Mouse (Mus musculus) MEL (cell line): Measurements from ENCODE around the gene Slc3a2. TPM values are rescaled to one million over a fixed set of nuclear protein-coding genes. Genes with fewer than 3 reads are reported as not detected.

Experiments used
- DNase-seq: peaks from one replicate; pipeline ENCODE4 v3.0.0; 2011; ENCODE audit warnings: low read depth, low spot score
- H3K27ac ChIP-seq: 2 replicates; pipeline ENCODE4 v1.5.1; 2012; ENCODE audit warnings: low read depth, mild to moderate bottlenecking, control low read depth, low read length, moderate library complexity; ENCODE audit not compliant: control insufficient read depth
- H3K27me3 ChIP-seq, 2 experiments: fragments of 150-350 bp in 1 of 2; sonication (generic) in 1 of 2; 2 replicates each; pipeline ENCODE4 v1.6.1; 2012; ENCODE audit warnings: low read length in 2 of 2, mild to moderate bottlenecking in 2 of 2, improper control_type of control experiment in 1 of 2, moderate library complexity in 1 of 2; ENCODE audit not compliant: insufficient read depth in 2 of 2, control insufficient read depth in 1 of 2
- H3K36me3 ChIP-seq, 2 experiments: 2 replicates each; pipeline ENCODE4 v1.6.1; 2012 to 2014; ENCODE audit warnings: low read length in 2 of 2, improper control_type of control experiment in 1 of 2, inconsistent platforms in 1 of 2, mild to moderate bottlenecking in 1 of 2; ENCODE audit not compliant: insufficient read depth in 2 of 2, control insufficient read depth in 1 of 2
- H3K4me1 ChIP-seq, 2 experiments: fragments of 150-350 bp in 1 of 2; sonication (generic) in 1 of 2; 2 replicates each; pipeline ENCODE4 v1.6.1; 2012; ENCODE audit warnings: low read length in 2 of 2, improper control_type of control experiment in 1 of 2, mild to moderate bottlenecking in 1 of 2; ENCODE audit not compliant: insufficient read depth in 2 of 2, control insufficient read depth in 1 of 2
- H3K4me3 ChIP-seq, 2 experiments: fragments of 150-350 bp in 1 of 2; sonication (generic) in 1 of 2; 2 replicates each; pipeline ENCODE4 v1.5.1; 2012; ENCODE audit warnings: low read depth in 2 of 2, low read length in 2 of 2, mild to moderate bottlenecking in 2 of 2, moderate library complexity in 2 of 2, control low read depth in 1 of 2, improper control_type of control experiment in 1 of 2; ENCODE audit not compliant: control insufficient read depth in 1 of 2, insufficient read depth in 1 of 2
- H3K79me2 ChIP-seq: 2 replicates; pipeline ENCODE4 v1.6.1; 2012; ENCODE audit warnings: mild to moderate bottlenecking, low read length, moderate library complexity; ENCODE audit not compliant: control insufficient read depth, poor library complexity, insufficient read depth
- H3K9ac ChIP-seq: 2 replicates; pipeline ENCODE4 v1.6.1; 2012; ENCODE audit warnings: low read depth, mild to moderate bottlenecking, control low read depth, low read length, moderate library complexity; ENCODE audit not compliant: control insufficient read depth, poor library complexity, severe bottlenecking
- H3K9me3 ChIP-seq: fragments of 150-350 bp; sonication (generic); replicated peaks from 2 replicates; pipeline ENCODE4 v1.6.1; 2012; ENCODE audit warnings: mild to moderate bottlenecking, low read length, improper control_type of control experiment, moderate library complexity; ENCODE audit not compliant: insufficient read depth
- EP300 ChIP-seq, 2 experiments: IDR thresholded peaks; 2 replicates each; pipeline ENCODE4 v1.6.1; 2011; ENCODE audit warnings: improper control_type of control experiment in 2 of 2, low read length in 2 of 2, low read depth in 1 of 2, mild to moderate bottlenecking in 1 of 2
- ETS1 ChIP-seq: IDR thresholded peaks from 2 replicates; pipeline ENCODE4 v1.6.1; 2012; ENCODE audit warnings: low read depth, mild to moderate bottlenecking, inconsistent platforms, low read length, improper control_type of control experiment, moderate library complexity
- GABPA ChIP-seq: IDR thresholded peaks from 2 replicates; pipeline ENCODE4 v1.6.1; 2012; ENCODE audit warnings: low read depth, mild to moderate bottlenecking, inconsistent platforms, low read length, improper control_type of control experiment, moderate library complexity
- HCFC1 ChIP-seq: IDR thresholded peaks from 2 replicates; pipeline ENCODE4 v1.6.1; 2012; ENCODE audit warnings: low read depth, mild to moderate bottlenecking, inconsistent platforms, low read length, improper control_type of control experiment, moderate library complexity
- KAT2A ChIP-seq: conservative IDR thresholded peaks from 2 replicates; pipeline ENCODE4 v1.6.1; 2012; ENCODE audit warnings: low read depth, low read length, improper control_type of control experiment, inconsistent platforms
- MAFK ChIP-seq: IDR thresholded peaks from 2 replicates; pipeline ENCODE4 v1.6.1; 2011; ENCODE audit warnings: low read depth, mild to moderate bottlenecking, low read length, improper control_type of control experiment, borderline replicate concordance
- MAX ChIP-seq: IDR thresholded peaks from 2 replicates; pipeline ENCODE4 v1.6.1; 2011; ENCODE audit warnings: low read length, improper control_type of control experiment
- MAZ ChIP-seq: IDR thresholded peaks from 2 replicates; pipeline ENCODE4 v1.6.1; 2012; ENCODE audit warnings: low read depth, mild to moderate bottlenecking, inconsistent platforms, low read length, improper control_type of control experiment
- MXI1 ChIP-seq: IDR thresholded peaks from 2 replicates; pipeline ENCODE4 v1.6.1; 2011; ENCODE audit warnings: mild to moderate bottlenecking, low read depth, low read length, improper control_type of control experiment
- MYC ChIP-seq: IDR thresholded peaks from 2 replicates; pipeline ENCODE4 v1.6.1; 2011; ENCODE audit warnings: low read depth, mild to moderate bottlenecking, low read length, improper control_type of control experiment, moderate library complexity
- POLR2A ChIP-seq, 2 experiments: IDR thresholded peaks; 2 replicates each; pipeline ENCODE4 v1.6.1; 2011 to 2012; ENCODE audit warnings: low read length in 2 of 2, mild to moderate bottlenecking in 2 of 2, control low read depth in 1 of 2, improper control_type of control experiment in 1 of 2, low read depth in 1 of 2, moderate library complexity in 1 of 2; ENCODE audit not compliant: control insufficient read depth in 1 of 2, insufficient read depth in 1 of 2, poor library complexity in 1 of 2
- POLR2AphosphoS5 ChIP-seq: IDR thresholded peaks from 2 replicates; pipeline ENCODE4 v1.6.1; 2012; ENCODE audit warnings: low read depth, borderline replicate concordance, mild to moderate bottlenecking, inconsistent platforms, low read length, moderate library complexity, mixed read lengths
- RAD21 ChIP-seq: IDR thresholded peaks from 2 replicates; pipeline ENCODE4 v1.6.1; 2011; ENCODE audit warnings: mild to moderate bottlenecking, low read depth, low read length, improper control_type of control experiment
- RCOR1 ChIP-seq: IDR thresholded peaks from 2 replicates; pipeline ENCODE4 v1.6.1; 2012; ENCODE audit warnings: low read depth, mild to moderate bottlenecking, inconsistent platforms, low read length, improper control_type of control experiment
- TBP ChIP-seq: IDR thresholded peaks from 2 replicates; pipeline ENCODE4 v1.8.0; 2011; ENCODE audit warnings: low read depth, low read length, improper control_type of control experiment
- USF1 ChIP-seq: IDR thresholded peaks from 2 replicates; pipeline ENCODE4 v1.6.1; 2014; ENCODE audit warnings: low read depth, mild to moderate bottlenecking, inconsistent platforms, low read length, improper control_type of control experiment, moderate library complexity
- ZC3H11A ChIP-seq: IDR thresholded peaks from 2 replicates; pipeline ENCODE4 v1.6.1; 2012; ENCODE audit warnings: low read depth, mild to moderate bottlenecking, inconsistent platforms, low read length, improper control_type of control experiment
- ZMIZ1 ChIP-seq: IDR thresholded peaks from 2 replicates; pipeline ENCODE4 v1.6.1; 2012; ENCODE audit warnings: low read depth, mild to moderate bottlenecking, inconsistent platforms, low read length, improper control_type of control experiment, moderate library complexity
- ZNF384 ChIP-seq: IDR thresholded peaks from 2 replicates; pipeline ENCODE4 v1.6.1; 2012; ENCODE audit warnings: low read depth, mild to moderate bottlenecking, inconsistent platforms, low read length, improper control_type of control experiment
- polyA plus RNA-seq, 2 experiments: library from polyadenylated mRNA; stranded (reverse) in 1 of 2; unstranded in 1 of 2; fragments of >175 nt in 1 of 2; fragments of >200 nt in 1 of 2; gene quantifications; 2 replicates each; pipeline versions ENCODE4 v1.2.1 to v1.2.4; 2012; ENCODE audit warnings: low replicate concordance in 2 of 2, low read depth in 1 of 2; ENCODE audit not compliant: insufficient read length in 2 of 2, insufficient read depth in 1 of 2, missing spikeins in 1 of 2
- total RNA-seq: library from RNA; depleted of rRNA; stranded (reverse); fragments of 300-350 nt; gene quantifications from 2 replicates; pipeline ENCODE4 v1.2.3, GENCODE M21; 2012

Gene Slc3a2
- total and polyA plus RNA-seq, 3 experiments, result 164 to 670 (median 428) TPM

DNA sequence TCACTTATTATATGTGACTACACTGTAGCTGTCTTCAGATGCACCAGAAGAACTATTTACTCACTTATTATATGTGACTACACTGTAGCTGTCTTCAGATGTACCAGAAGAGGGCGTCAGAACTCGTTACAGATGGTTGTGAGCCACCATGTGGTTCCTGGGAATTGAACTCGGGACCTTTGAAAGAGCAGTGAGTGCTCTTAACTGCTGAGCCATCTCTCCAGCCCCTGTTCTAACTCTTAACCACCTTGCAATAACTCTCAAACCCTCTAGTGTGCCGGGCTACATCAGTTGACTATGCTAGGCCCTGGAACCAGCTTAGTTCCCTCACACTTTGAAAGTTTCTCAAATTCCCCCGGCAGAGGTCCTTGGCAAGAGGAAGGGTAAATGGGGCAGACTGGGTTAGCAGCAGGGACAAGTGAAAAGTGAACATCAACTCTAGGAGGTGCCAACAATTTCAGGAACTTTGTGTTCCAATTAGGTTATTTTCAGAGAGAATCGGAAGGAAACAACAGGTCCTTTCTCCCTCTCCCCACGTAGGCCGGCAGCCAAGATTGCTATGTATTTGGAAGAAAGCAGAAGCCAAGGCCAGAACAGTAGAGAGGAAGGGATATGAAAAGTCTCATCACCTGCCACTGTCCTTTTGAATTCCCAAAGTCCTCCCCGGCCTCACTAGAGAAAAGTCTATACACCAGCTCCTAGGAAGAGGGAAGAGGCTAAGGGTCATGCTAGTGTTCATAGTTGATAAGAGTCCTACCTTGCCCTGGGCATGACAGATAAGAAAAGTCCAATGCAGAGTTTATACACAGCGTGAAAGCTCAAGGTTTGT, 8.3 kb downstream of the Slc3a2 start (continued):
- TF ChIP-seq POLR2A (IDR thresholded peaks at IDR 0.05; ENCODE audit: control insufficient read depth in 1 of 2, insufficient read depth in 1 of 2, low read depth in 1 of 2, low read length in 2 of 2, poor library complexity in 1 of 2) (no peak), MAX (peak; percentile 45; the same call in 1 of the 2 replicates), ZMIZ1 (no peak), MXI1 (no peak), HCFC1 (peak; percentile 33; the same call in 1 of the 2 replicates), MYC (peak; percentile 78), POLR2AphosphoS5 (no peak), MAFK (no peak), GABPA (no peak), MAZ (no peak), RAD21 (no peak), EP300 (IDR thresholded peaks at IDR 0.05; ENCODE audit: low read depth in 1 of 2, low read length in 2 of 2) (peak; percentile 87 to 91), ZC3H11A (no peak), KAT2A (no peak; the same call in 1 of the 2 replicates), ETS1 (peak; percentile 78; the same call in 1 of the 2 replicates), ZNF384 (no peak)

DNA sequence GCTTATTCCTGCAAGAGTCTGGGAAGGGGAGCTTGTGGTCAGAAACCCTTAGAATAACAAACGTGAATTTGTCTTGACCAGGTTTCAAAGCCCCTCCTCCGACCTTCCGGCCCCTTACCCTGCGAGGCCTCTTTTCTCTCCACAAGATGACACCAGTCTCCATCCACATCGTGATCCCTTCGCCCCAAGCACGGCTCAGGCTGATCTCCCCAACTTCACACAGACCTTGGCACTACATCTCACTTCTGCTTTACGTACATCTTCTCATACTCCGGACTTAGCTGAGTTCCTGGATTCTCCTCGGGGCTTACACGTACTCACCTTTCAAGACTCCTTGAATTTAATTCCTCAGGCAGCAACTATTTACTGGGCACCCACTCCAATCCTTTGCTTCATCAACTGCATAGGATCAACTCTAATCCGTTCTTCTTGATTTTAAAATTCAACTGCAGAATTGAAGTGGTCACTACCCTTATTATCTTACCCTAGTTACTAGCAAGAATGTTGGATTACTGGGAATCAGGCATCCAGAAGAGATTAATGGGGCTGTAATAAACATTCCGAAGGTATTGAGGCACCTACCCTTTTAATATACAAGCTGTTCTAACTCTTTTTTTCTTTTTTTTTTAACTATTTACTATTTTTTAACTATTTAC, 9.0 kb downstream of the Slc3a2 start:
- peak; percentile 91 for DNase-seq
- Histone ChIP-seq H3K9ac (peak overlapping the region; percentile 90), H3K9me3 (no peaks in the 10 kb centered on the region), H3K4me3 (peak overlapping the region; percentile 82 to 88), H3K27ac (peak overlapping the region; percentile 91), H3K27me3 (no peaks in the 10 kb centered on the region), H3K4me1 (peaks cover 5 to 31% of the 10 kb centered on the region in 2 experiments; a peak in 3 of 4 replicates), H3K79me2 (peaks cover 34% of the 10 kb centered on the region), H3K36me3 (peaks cover 15 to 32% of the 10 kb centered on the region in 2 experiments)
- 0 out of 4 replicates have a peak, but pooled peaks of 1 of the 2 experiments have one; percentile 5 for TF ChIP-seq EP300 (IDR thresholded peaks at IDR 0.05; ENCODE audit: low read depth in 1 of 2, low read length in 2 of 2)
- TF ChIP-seq TBP, result peak; percentile 47
- TF ChIP-seq RCOR1, result no peak; the same call in 1 of the 2 replicates
- TF ChIP-seq MAX, result peak; percentile 70
- no peak for TF ChIP-seq USF1
- no peak for TF ChIP-seq ZMIZ1
- TF ChIP-seq MXI1, result peak; percentile 54; the same call in 1 of the 2 replicates
- TF ChIP-seq RAD21, result no peak
